Mouse (Mus musculus) testis, adult 2 months (tissue): ENCODE measurements around the gene Cyb561. TPM values are rescaled to one million over a fixed set of nuclear protein-coding genes. Genes with fewer than 3 reads are reported as not detected.

Experiments used
- H3K27ac ChIP-seq: fragments of 200-500 bp; 2 replicates; pipeline ENCODE4 v1.5.1; 2012; ENCODE audit warnings: low read depth, low read length; ENCODE audit not compliant: control insufficient read depth, insufficient read depth
- H3K27me3 ChIP-seq: fragments of 200-500 bp; 2 replicates; pipeline ENCODE4 v1.6.1; 2012; ENCODE audit warnings: mild to moderate bottlenecking, low read length, moderate library complexity; ENCODE audit not compliant: control insufficient read depth, insufficient read depth
- H3K36me3 ChIP-seq: fragments of 200-500 bp; 2 replicates; pipeline ENCODE4 v1.6.1; 2012; ENCODE audit warnings: mild to moderate bottlenecking, low read length; ENCODE audit not compliant: control insufficient read depth, insufficient read depth
- H3K4me1 ChIP-seq: fragments of 200-500 bp; 2 replicates; pipeline ENCODE4 v1.6.1; 2012; ENCODE audit warnings: low read length; ENCODE audit not compliant: control insufficient read depth, insufficient read depth
- H3K4me3 ChIP-seq: fragments of 200-500 bp; 2 replicates; pipeline ENCODE4 v1.5.1; 2012; ENCODE audit warnings: low read depth, mild to moderate bottlenecking, low read length, moderate library complexity, mixed read lengths; ENCODE audit not compliant: control insufficient read depth
- CTCF ChIP-seq: fragments of 200-500 bp; IDR thresholded peaks from 2 replicates; pipeline ENCODE4 v1.5.1; 2012; ENCODE audit warnings: low read depth, mild to moderate bottlenecking, inconsistent platforms, low read length, moderate library complexity; ENCODE audit not compliant: control insufficient read depth, insufficient read depth, insufficient replicate concordance
- POLR2A ChIP-seq: fragments of 200-500 bp; IDR thresholded peaks from 2 replicates; pipeline ENCODE4 v1.6.1; 2012; ENCODE audit warnings: low read depth, mild to moderate bottlenecking, inconsistent platforms, low read length, moderate library complexity; ENCODE audit not compliant: control insufficient read depth
- polyA plus RNA-seq: library from polyadenylated mRNA; depleted of rRNA; stranded (reverse); fragments of >200 nt; gene quantifications from 2 replicates; pipeline ENCODE4 v1.2.3, GENCODE M21; 2012

Cyb561 gene
- polyA plus RNA-seq, 1 experiment = 21.8 TPM

DNA sequence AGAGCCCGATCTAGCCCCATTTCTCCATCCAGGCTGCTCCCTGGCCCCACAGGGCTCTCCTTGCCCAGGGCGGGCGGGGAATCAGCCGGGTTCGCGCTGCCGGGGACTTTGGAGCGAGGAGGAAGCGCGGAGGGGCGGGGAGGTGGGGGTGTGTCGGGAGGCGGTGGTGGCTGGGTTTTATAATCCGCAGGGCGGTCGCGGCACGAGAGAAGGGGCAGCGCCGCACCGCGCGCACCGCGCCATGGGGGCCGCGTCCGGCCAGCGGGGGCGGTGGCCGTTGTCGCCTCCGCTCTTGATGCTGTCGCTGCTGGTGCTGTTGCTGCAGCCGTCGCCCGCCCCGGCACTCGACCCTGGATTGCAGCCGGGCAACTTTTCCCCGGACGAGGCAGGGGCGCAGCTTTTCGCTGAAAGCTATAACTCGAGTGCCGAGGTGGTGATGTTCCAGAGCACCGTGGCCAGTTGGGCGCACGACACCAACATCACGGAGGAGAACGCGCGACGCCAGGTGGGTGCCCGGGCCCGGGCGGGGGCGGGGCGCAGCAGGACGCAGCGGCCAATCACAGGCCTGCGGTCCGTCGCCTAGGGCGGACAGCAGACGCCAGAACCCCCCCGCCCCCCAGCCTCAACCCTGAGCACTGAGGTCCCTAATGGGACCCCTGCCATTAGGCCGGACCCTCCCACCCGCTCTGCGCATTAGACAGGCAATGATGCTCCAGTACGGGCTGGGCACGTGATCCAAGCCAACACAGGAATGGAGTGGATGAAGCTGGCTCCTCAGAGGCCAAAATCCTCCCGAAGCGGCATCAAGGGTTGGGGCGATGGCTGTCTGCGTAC lies 14.8 kb upstream of the Cyb561 start, which contains the start of gene Ace:
TSS of gene Ace (plus strand) at position 205 of the 834 bp plus-strand sequence.
- Histone ChIP-seq H3K27me3 (no peaks in the 10 kb centered on the region), H3K36me3 (no peaks in the 10 kb centered on the region), H3K4me3 (peak within 1 kb of the TSS; percentile 83), H3K27ac (0 out of 2 replicates have a peak within 1 kb of the TSS, but pooled peaks have one; percentile 30), H3K4me1 (peaks cover 14% of the 10 kb centered on the region)
- TF ChIP-seq CTCF (no peak), POLR2A (no peak; the same call in 1 of the 2 replicates)

DNA sequence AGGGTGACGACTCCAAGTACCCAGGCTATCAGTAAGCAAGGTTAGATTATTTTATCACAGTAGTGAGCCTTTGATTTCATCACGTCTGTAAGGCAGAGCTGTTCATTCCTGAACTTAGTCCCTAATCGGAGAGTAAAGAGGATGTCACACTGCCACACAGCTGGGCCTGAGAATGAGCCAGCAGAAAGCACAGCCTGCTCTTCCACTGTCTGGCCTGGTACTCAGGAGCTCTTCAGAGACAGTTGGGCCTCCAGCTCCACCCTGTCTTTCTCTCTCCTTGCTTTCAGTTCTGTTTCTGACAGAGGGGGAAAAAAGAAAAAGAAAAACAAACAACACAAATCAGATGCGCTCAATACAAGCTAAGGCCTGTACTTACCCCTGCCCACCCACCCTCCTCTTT lies 13.2 kb upstream of the Cyb561 start:
- Histone ChIP-seq H3K4me1 (peaks cover 14% of the 10 kb centered on the region), H3K27me3 (no peaks in the 10 kb centered on the region), H3K36me3 (no peaks in the 10 kb centered on the region), H3K4me3 (no peak overlapping the region), H3K27ac (no peak overlapping the region)
- TF ChIP-seq POLR2A (no peak), CTCF (no peak)

DNA sequence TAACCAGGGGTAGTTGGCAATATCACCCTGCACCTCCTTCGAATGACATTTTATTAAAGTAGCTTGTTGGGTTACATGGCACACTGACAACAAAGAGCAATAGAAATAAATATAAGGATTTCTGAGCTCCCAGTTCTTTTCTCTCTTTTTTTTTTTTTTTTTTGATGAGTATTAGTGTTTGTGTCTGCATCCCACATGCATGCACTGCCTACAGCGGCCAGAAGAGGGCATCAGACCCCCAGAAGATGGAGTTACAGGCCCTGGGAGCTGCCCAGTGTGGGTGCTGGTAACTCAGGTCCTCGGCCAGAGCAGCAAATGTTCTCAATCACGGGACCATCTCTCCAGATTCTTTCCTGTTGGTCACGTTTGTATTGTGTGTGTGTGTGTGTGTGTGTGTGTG lies 11.6 kb upstream of the Cyb561 start:
- Histone ChIP-seq H3K4me3 (no peak overlapping the region), H3K27me3 (no peaks in the 10 kb centered on the region), H3K27ac (no peak overlapping the region), H3K4me1 (peaks cover 17% of the 10 kb centered on the region), H3K36me3 (no peaks in the 10 kb centered on the region)
- TF ChIP-seq CTCF = peak; percentile 60; the same call in 1 of the 2 replicates
- TF ChIP-seq POLR2A = no peak

DNA sequence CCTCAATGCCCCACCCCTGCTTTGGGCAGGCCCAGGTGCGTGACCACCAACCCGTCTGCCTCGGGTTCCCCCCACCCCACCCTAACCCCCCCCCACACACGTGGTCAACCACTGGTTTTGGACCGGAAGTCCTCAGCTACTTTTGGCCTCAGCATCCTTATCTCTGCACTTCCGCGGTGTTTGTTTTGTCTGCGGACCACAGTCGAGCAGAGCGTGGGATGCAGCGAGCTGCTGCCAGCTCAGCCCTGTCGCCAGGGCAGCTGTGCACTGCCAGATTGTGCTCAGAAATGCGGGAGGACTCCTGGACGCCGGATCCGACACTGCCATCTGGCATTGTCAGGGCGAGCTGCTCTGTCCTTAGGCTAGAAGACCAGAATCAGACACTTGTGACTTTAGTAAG lies 6.2 kb upstream of the Cyb561 start:
- TF ChIP-seq CTCF = no peak
- no peak for TF ChIP-seq POLR2A
- H3K27me3 ChIP-seq = no peaks in the 10 kb centered on the region
- H3K27ac ChIP-seq = peak overlapping the region; percentile 66
- peaks cover 12% of the 10 kb centered on the region for H3K4me1 ChIP-seq
- H3K4me3 ChIP-seq = peak overlapping the region; percentile 48
- H3K36me3 ChIP-seq = no peaks in the 10 kb centered on the region

GRCm38 (mm10) chr11:105958566-105958965 lies 5.4 kb upstream of the Cyb561 start:
- H3K27ac ChIP-seq = no peak overlapping the region; the same call in 1 of the 2 replicates
- peaks cover 12% of the 10 kb centered on the region for H3K4me1 ChIP-seq
- no peak overlapping the region for H3K4me3 ChIP-seq
- H3K36me3 ChIP-seq = no peaks in the 10 kb centered on the region; the same call in 1 of the 2 replicates
- no peak for TF ChIP-seq CTCF
- TF ChIP-seq POLR2A = no peak
- H3K27me3 ChIP-seq = no peaks in the 10 kb centered on the region

- Histone ChIP-seq H3K36me3 (no peaks in the 10 kb centered on the region; the same call in 1 of the 2 replicates), H3K4me3 (no peak overlapping the region), H3K27me3 (no peaks in the 10 kb centered on the region), H3K27ac (peak overlapping the region; percentile 33; the same call in 1 of the 2 replicates), H3K4me1 (peaks cover 16% of the 10 kb centered on the region)
- no peak for TF ChIP-seq POLR2A
- no peak for TF ChIP-seq CTCF
Observed at GRCm38 (mm10) chr11:105957501-105957900, 4.4 kb upstream of the Cyb561 start.

- H3K27ac ChIP-seq = peak overlapping the region; percentile 46; the same call in 1 of the 2 replicates
- no peaks in the 10 kb centered on the region; the same call in 1 of the 2 replicates for H3K36me3 ChIP-seq
- no peaks in the 10 kb centered on the region for H3K27me3 ChIP-seq
- TF ChIP-seq POLR2A (peak; percentile 30; the same call in 1 of the 2 replicates), CTCF (no peak)
- H3K4me3 ChIP-seq = peak overlapping the region; percentile 71
- H3K4me1 ChIP-seq = peaks cover 16% of the 10 kb centered on the region
Observed at GRCm38 (mm10) chr11:105955815-105956430, 2.8 kb upstream of the Cyb561 start.

GRCm38 (mm10) chr11:105953402-105953801 lies 266 bp upstream of the Cyb561 start:
- TF ChIP-seq CTCF (no peak), POLR2A (no peak)
- Histone ChIP-seq H3K36me3 (no peaks in the 10 kb centered on the region; the same call in 1 of the 2 replicates), H3K27me3 (no peaks in the 10 kb centered on the region), H3K27ac (no peak overlapping the region), H3K4me1 (peaks cover 9% of the 10 kb centered on the region), H3K4me3 (no peak overlapping the region)
